Mouse (Mus musculus) splenic B cell, adult 2 months (primary cell): ENCODE data around the gene BC028528.
"Not testable (repeated sequence)": the region's sequence is repeated elsewhere in the genome, so short reads cannot be mapped to it uniquely, and the experiment has no call there.

Experiments used
- DNase-seq: peaks from one replicate; pipeline ENCODE4 v3.0.0-alpha.2; 2011; ENCODE audit warnings: low read depth, low spot score
- H3K27me3 ChIP-seq: 2 replicates; pipeline ENCODE4 v1.6.1; 2012; ENCODE audit warnings: mild to moderate bottlenecking, low read length, moderate library complexity, mixed read lengths; ENCODE audit not compliant: control insufficient read depth, poor library complexity, insufficient read depth, severe bottlenecking
- H3K36me3 ChIP-seq: 2 replicates; pipeline ENCODE4 v1.6.1; 2012; ENCODE audit warnings: mild to moderate bottlenecking, low read length, moderate library complexity, mixed read lengths; ENCODE audit not compliant: control insufficient read depth, poor library complexity, insufficient read depth, severe bottlenecking

BC028528 gene

DNA sequence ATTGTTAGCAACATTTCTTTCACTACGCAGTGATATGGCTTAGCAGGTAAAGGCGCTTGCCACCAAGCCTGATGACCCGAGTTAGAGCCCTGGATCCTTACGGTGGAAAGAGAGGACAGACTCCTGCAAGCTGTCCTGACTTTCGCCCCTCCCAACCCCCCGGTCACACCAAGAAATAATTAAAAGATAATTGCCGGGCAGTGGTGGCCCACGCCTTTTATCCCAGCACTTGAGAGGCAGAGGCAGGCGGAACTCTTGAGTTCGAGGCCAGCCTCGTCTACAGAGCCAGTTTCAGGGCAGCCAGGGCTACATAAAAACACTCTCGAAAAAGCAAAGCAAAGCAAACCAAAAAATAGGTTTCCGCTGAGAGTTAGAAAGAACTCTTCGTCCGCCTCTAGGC, 20.8 kb downstream of the BC028528 start:
- no peak for DNase-seq
- Histone ChIP-seq H3K27me3 (no peaks in the 10 kb centered on the region), H3K36me3 (peaks cover 9% of the 10 kb centered on the region)

DNA sequence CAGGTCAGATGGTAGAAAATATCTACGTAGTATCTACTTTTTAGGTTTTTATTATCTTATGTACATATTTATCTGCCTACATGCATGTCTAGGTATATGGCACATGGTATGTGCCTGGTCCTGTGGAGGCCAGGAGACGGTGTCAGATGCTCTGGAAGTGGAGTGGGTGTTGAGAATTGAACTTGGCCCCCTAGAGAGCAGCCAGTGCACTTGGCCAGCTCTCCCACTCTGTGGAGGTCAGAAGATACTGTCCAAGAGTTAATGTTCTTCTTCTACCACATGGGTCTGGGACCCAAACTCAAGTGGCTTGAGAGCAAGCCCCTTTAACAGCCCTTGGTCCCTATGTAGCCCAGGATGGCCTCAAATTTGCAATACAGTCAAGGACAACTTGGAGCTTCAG, 24.4 kb downstream of the BC028528 start:
- H3K36me3 ChIP-seq, result peaks cover 18% of the 10 kb centered on the region
- DNase-seq, result no peak
- H3K27me3 ChIP-seq, result no peaks in the 10 kb centered on the region

DNA sequence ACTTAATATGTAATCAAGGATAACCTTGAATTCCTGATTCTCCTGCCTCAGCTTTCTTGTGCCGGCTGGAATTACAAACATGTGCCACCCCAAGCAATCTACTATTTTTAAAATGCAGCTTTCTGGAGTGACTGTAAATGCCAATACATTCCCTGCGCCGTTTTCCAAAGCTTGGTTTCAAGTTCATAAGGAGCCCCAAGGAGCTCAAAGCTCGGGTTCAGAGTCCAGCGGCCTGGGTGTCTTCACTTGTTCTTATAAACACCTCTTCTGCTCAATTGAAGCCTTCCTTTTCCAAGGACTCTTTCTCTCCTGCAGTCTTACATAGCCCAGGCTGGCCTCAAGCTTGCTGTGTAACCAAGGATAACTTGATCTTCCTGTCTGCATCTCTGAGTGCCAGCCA, 25.7 kb downstream of the BC028528 start:
- no peaks in the 10 kb centered on the region for H3K27me3 ChIP-seq
- no peak for DNase-seq
- peaks cover 18% of the 10 kb centered on the region for H3K36me3 ChIP-seq

DNA sequence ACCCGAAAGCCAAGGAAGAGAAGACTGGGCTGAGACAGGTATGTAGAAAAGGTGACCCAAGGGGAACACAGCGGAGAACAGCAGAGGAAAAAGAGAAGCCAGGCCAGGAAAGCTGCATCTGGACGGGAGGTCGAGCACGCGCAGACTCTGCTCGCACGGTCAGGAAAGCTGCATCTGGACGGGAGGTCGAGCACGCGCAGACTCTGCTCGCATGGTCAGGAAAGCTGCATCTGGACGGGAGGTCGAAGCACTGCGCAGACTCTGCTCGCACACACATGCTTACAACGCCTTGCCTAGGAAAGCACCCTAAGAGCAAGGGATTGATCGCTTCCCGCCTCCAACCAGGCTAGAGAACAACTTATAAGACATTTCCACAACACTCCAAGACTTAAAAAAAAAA, 26.2 kb downstream of the BC028528 start:
- peaks cover 18% of the 10 kb centered on the region for H3K36me3 ChIP-seq
- H3K27me3 ChIP-seq, result no peaks in the 10 kb centered on the region
- DNase-seq, result no peak

DNA sequence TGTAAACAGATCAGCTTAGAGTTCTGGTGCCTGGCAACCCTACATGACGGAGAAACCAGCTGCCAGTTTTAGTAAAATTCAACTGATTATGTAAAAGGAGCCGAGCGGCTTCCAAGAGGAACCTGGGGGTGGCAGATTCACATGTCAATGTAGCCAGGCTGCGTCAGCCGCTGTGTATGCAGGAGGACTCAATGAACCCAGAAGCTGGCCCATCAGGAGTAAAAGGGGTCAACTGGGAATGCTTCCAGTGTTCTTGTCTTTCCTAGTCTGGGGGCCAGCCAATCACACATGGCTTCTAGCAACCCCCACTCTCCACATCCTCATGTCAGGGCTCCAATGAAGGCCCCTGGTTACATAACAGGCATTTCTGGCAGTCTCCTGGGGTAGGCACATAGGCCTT, 26.8 kb downstream of the BC028528 start:
- peaks cover 18% of the 10 kb centered on the region for H3K36me3 ChIP-seq
- DNase-seq, result no peak
- no peaks in the 10 kb centered on the region for H3K27me3 ChIP-seq

DNA sequence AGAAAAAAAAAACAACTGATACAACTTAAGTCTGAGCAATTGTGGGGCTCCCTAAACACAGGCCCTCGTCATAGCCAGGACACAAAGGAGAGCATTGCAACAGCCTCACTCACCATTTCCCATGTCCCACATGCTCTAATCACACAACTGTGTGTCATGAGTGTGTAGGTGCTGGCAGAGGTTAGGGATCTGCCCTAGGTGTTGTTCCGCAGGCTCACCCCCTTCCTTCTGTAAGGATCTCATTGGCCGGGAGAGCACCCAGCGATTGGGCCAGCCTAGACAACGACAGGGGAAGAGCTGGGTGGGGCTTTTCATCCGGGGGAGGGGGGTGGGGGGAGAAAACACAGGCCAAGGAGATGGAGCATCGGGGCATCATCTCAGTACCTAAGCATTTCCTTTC, 28.2 kb downstream of the BC028528 start:
- Histone ChIP-seq H3K36me3 (peaks cover 16% of the 10 kb centered on the region), H3K27me3 (no peaks in the 10 kb centered on the region)
- no peak for DNase-seq

DNA sequence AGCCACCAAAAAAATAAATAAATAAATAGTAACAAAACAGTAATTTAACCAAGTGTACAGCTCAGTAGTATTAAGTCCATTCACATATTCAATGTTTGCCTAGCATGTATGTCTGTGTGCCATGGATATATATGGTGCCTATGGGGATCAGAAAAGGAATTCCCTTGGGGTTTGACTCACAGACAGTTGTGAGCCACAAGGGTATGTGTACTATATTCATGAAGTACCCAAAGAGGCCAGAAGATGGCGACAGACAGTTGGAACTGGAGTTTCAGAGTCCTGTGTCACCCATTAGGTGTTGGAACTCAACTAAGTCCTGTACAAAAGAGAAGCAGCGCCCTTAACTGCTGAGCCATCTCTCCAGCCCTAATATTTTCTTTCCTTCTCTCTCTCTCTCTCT, 30.0 kb downstream of the BC028528 start:
- DNase-seq, result peak; percentile 93
- Histone ChIP-seq H3K36me3 (0 out of 2 replicates have a peak, but pooled peaks cover 9% of the 10 kb centered on the region), H3K27me3 (no peaks in the 10 kb centered on the region)

DNA sequence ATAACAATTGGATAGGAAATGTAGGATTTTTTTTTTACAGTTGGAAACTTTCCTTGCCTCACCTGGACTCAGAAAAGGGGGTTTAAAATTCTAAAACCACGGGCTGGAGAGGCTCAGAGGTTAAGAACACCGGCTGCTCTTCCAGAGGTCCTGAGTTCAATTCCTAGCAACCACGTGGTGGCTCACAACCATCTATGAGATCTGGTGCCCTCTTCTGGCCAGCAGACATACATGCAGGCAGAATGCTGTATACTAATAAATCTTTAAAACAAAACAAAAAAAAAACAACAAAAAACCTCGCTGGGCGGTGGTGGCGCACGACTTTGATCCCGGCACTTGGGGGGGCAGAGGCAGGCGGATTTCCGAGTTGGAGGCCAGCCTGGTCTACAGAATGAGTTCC, 30.6 kb downstream of the BC028528 start:
- DNase-seq, result peak; percentile 68
- no peaks in the 10 kb centered on the region for H3K27me3 ChIP-seq
- 0 out of 2 replicates have a peak, but pooled peaks cover 9% of the 10 kb centered on the region for H3K36me3 ChIP-seq

DNA sequence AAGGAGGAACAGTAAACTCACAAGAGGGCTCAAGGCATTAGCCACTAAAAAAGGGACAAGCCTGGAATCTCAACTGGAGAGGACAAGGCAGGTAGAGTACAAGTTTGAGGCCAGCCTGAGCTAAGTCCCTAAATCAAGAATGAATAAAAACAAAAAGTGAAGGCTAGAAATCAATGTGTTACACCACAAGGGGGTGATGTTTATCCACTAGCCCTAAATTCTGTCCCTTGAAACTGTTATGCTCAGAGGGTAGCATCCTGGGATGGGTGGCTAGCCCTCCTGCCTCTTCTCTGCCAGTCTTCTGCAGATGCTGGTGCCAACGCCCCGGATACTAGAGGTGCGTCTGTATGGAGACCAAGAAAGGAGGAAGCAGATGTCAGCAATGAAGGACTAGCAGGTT, 31.5 kb downstream of the BC028528 start:
- no peaks in the 10 kb centered on the region for H3K27me3 ChIP-seq
- DNase-seq, result peak; percentile 51
- 0 out of 2 replicates have a peak, but pooled peaks cover 9% of the 10 kb centered on the region for H3K36me3 ChIP-seq

DNA sequence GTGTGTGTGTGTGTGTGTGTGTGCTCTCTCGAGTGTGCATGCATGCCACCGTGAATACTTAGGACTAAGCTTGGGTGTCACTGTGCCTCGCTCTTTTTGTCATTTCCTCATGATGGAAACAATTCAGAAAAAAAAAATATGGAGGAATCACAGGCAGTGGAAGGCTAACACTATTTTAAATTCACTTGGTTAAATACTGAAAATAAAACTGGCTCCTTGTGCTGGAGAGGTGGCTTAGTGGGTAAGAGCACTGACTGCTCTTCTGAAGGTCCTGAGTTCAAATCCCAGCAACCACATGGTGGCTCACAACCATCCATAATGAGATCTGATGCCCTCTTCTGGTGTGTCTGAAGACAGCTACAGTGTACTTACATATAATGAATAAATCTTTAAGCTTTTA, 33.5 kb downstream of the BC028528 start:
- H3K36me3 ChIP-seq, H3K27me3 ChIP-seq, DNase-seq: not testable (repeated sequence)

DNA sequence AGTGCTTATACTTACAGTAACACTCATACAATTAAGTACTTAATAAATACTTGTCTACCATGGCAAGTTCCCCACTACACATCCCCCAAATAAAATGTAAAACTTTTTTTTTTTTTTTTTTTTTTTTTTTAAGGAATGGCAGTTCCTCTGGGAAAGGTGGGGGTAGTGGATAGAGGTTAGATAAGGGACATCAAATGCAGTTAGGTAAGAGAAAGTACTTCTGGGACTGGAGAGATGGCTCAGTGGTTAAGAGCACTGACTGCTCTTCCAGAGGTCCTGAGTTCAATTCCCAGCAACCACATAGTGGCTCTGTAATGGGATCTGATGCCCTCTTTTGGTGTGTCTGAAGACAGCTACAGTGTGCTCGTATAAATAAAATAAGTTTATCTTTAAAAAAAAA, 34.8 kb downstream of the BC028528 start:
- not testable (repeated sequence) for H3K36me3 ChIP-seq, DNase-seq

DNA sequence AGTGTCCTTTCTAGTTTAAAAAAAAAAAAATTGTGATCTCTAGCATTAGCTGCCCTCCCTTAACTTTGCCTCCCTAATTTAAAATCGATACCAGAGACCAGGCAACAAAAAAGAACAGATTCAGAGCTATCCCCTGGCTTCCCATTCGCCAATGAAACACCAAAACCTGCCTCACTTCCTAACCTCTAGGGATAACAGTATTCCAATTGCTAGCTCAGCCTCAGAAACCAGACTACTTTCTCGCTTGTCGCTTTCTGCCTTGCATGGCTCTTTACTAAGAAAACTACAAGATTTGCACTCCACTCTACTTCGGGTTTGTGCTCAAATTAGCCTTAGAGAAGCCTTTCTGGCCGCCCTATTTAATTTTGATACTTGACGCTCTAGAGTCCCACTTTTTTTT, 35.7 kb downstream of the BC028528 start:
- H3K27me3 ChIP-seq, result no peaks in the 10 kb centered on the region
- peaks cover 4% of the 10 kb centered on the region; the same call in 1 of the 2 replicates for H3K36me3 ChIP-seq
- no peak for DNase-seq

More for the DNA sequence above, 34.8 kb downstream of the BC028528 start:
- not testable (repeated sequence) for H3K27me3 ChIP-seq

DNA sequence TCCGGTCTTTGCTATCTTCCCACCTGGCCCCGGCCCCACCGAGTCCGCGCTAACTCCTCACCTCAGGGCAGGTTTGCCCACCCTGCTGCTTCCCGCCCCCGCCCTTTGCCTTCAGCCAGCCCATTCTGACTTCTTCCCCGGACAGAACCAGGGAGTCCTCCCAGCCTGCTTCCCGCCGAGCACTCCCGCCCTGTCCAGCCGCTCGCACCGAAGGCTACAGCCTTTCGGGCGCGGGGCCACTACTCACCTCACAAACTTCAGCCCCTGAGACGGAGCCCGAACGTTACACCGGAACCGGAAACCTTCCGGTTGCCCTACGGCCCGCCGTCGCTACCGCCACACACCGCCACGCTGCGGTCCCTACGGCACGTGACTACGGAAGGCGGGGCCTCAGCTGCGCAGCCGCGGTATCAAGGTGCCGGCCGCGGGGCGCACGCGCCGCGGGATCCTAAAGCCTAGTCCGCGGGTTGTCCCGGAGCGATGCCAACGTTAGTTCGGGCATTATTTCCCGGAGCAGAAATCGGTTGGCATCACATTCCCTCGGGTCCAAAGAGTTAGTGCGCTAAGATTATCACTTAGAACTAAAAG, 36.2 kb downstream of the BC028528 start, which contains the start of gene Prpf3:
Gene Prpf3, minus strand, starts transcription at position 384 of the 588 bp plus-strand sequence.
- Histone ChIP-seq H3K36me3 (peaks cover 4% of the 10 kb centered on the region; the same call in 1 of the 2 replicates), H3K27me3 (no peaks in the 10 kb centered on the region)
- peak; percentile 95 for DNase-seq

DNA sequence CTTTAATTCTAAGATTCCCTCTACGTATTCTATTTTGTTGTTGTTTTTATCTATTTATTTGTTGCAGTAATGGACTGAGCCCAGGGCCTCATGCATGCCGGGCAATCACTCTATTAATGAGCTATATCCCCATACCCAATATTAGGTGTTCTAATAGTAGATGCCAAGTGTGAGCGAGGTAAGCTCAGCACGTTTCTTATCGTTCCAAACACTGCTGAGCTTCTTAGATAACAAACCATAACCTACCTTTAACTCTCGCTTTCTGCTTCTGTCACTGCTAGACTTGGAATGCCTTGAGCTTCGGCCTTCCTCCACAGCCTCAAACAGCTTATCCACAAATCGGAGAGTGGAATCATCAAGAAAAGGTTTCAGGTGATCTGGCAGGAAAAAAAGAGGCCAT, 40.5 kb downstream of the BC028528 start:
- no peaks in the 10 kb centered on the region for H3K27me3 ChIP-seq
- peaks cover 16% of the 10 kb centered on the region; the same call in 1 of the 2 replicates for H3K36me3 ChIP-seq
- no peak for DNase-seq

DNA sequence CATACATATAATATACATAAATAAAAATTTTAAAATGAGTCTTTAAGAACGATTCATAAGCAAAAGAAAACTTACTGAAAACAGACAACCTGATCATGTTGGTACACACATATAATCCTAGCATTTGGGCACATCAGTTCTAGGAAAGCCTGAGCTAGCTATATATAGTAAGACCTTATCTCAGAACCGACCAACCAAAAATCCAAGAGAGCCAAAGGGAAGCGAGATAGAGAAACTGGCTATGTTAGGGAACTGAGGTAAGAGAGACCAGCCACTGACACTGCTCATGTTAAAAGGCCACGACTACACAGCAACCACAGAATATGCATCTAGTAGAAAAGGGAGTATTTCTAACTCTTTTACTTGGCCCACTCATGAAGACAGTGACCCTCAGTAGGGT, 41.2 kb downstream of the BC028528 start:
- DNase-seq, result no peak
- H3K36me3 ChIP-seq, result peaks cover 20% of the 10 kb centered on the region
- no peaks in the 10 kb centered on the region for H3K27me3 ChIP-seq
